ENCODE assay signal across 8 mouse cellular contexts in the genomic region with DNA sequence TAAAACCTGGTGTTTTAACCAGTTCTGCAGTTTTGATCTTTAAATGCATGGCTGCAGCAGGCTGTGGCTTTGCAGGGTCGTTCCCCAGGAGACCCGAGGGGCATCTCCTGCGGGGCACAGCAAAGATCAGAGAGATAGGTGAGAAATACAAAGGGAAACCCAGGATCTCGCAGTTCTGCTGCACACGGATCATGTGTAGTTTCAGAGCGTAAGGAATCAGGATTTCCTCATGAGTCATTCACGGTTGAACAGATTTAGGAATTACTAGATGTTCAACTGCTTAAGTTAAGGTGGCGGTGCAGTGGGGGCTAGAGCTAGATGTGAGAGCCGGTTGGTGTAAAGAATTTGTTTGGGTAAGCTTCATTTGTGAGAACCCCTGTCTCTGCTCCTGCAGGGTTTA. TPM values are rescaled to one million over a fixed set of nuclear protein-coding genes. Genes with fewer than 3 reads are reported as not detected.
A peak's percentile ranks its signal among the peaks of the same experiment; 100 is the strongest.
DNase-seq lines count a peak whose midpoint lies in the region; ATAC-seq and TF ChIP-seq lines count a peak whose summit lies in the region.

No protein-coding gene starts in this region.

- in situ Hi-C loops in ES-E14 (cut with MboI; ENCODE audit: low sequenced_read_pairs in 2 of 2, unreplicated experiment in 2 of 2) = loop anchor here in 1 of 2 experiments (25.0 kb wide), 1 partner anchor 192 kb away; no protein-coding TSS in a partner anchor

- no peaks in the 10 kb centered on the region for H3K4me1 ChIP-seq in ES-E14 (ENCODE audit: control insufficient read depth in 2 of 2, insufficient read depth in 2 of 2, low read length in 2 of 2, poor library complexity in 1 of 2)
- H3K4me1 ChIP-seq in embryonic facial prominence, embryonic 14.5 days (ENCODE audit: control insufficient read depth, insufficient read depth, low read length) = 0 out of 2 replicates have a peak, but pooled peaks cover 7% of the 10 kb centered on the region
- H3K4me1 ChIP-seq in hindbrain, embryonic 13.5 days (replicated peaks) = peaks cover 30% of the 10 kb centered on the region
- H3K4me1 ChIP-seq in liver, embryonic 15.5 days (replicated peaks) = peaks cover 13% of the 10 kb centered on the region
- no peaks in the 10 kb centered on the region for H3K4me1 ChIP-seq in stomach, embryonic 14.5 days (ENCODE audit: control insufficient read depth, insufficient read depth, low read length)

- WGBS in embryonic facial prominence, embryonic 14.5 days = 3% methylated on average over 9 of the region's 9 CpGs
- WGBS in hindbrain, embryonic 13.5 days = 4% methylated on average over 9 of the region's 9 CpGs
- 5% methylated on average over 9 of the region's 9 CpGs for WGBS in liver, embryonic 15.5 days (ENCODE audit: insufficient replicate concordance)
- 3% methylated on average over 9 of the region's 9 CpGs for WGBS in stomach, embryonic 14.5 days

- no peak overlapping the region for H3K9ac ChIP-seq in ES-E14 (ENCODE audit: insufficient read depth, low read depth, low read length, poor library complexity, severe bottlenecking)
- peak overlapping the region; percentile 59 for H3K9ac ChIP-seq in embryonic facial prominence, embryonic 14.5 days (ENCODE audit: low read depth, low read length)
- peak overlapping the region; percentile 78 for H3K9ac ChIP-seq in hindbrain, embryonic 13.5 days
- peak overlapping the region; percentile 6; the same call in 1 of the 2 replicates for H3K9ac ChIP-seq in liver, embryonic 15.5 days
- peak overlapping the region; percentile 11 for H3K9ac ChIP-seq in stomach, embryonic 14.5 days (replicated peaks; ENCODE audit: low read depth, low read length)

- no peaks in the 10 kb centered on the region for H3K9me3 ChIP-seq in ES-E14 (ENCODE audit: control insufficient read depth, insufficient read depth, low read depth, low read length)
- H3K9me3 ChIP-seq in embryonic facial prominence, embryonic 14.5 days (ENCODE audit: control insufficient read depth, low read length) = no peaks in the 10 kb centered on the region
- no peaks in the 10 kb centered on the region for H3K9me3 ChIP-seq in hindbrain, embryonic 13.5 days
- no peaks in the 10 kb centered on the region for H3K9me3 ChIP-seq in liver, embryonic 15.5 days (replicated peaks)
- H3K9me3 ChIP-seq in stomach, embryonic 14.5 days (ENCODE audit: control insufficient read depth, low read depth, low read length) = no peaks in the 10 kb centered on the region

- no peak overlapping the region for H3K27ac ChIP-seq in ES-E14 (ENCODE audit: insufficient read depth, low read depth, low read length, poor library complexity, severe bottlenecking)
- H3K27ac ChIP-seq in embryonic facial prominence, embryonic 14.5 days (replicated peaks; ENCODE audit: low read depth, low read length) = peak overlapping the region; percentile 81; the same call in 1 of the 2 replicates
- H3K27ac ChIP-seq in hindbrain, embryonic 13.5 days = peak overlapping the region; percentile 92
- H3K27ac ChIP-seq in liver, embryonic 15.5 days (replicated peaks) = no peak overlapping the region
- no peak overlapping the region for H3K27ac ChIP-seq in stomach, embryonic 14.5 days (ENCODE audit: low read length)

- ATAC-seq in embryonic facial prominence, embryonic 14.5 days (ENCODE audit: low read depth) = no peak
- peak; percentile 5 for ATAC-seq in hindbrain, embryonic 13.5 days (ENCODE audit: low FRiP score)
- no peak for ATAC-seq in liver, embryonic 15.5 days (ENCODE audit: insufficient read depth)
- no peak for ATAC-seq in stomach, embryonic 14.5 days (ENCODE audit: insufficient number of reproducible peaks, insufficient read depth, low FRiP score, low read depth)
- ATAC-seq in activated CD4-positive, CD25-positive, alpha-beta regulatory T cell, adult 4 months = no peak

- DNase-seq in layer of hippocampus, adult 11-12 months (ENCODE audit: low spot score) = peak; percentile 23
- DNase-seq in layer of hippocampus, postnatal 25 days (ENCODE audit: extremely low spot score in 1 of 2, low spot score in 1 of 2) = no peak
- peak; percentile 7 for DNase-seq in ES-E14 (ENCODE audit: low read depth, low spot score)
- peak; percentile 57 for DNase-seq in embryonic facial prominence, embryonic 14.5 days (ENCODE audit: low spot score)

- no peaks in the 10 kb centered on the region for H3K27me3 ChIP-seq in embryonic facial prominence, embryonic 14.5 days (replicated peaks; ENCODE audit: control insufficient read depth, insufficient read depth, low read length)
- no peaks in the 10 kb centered on the region for H3K27me3 ChIP-seq in hindbrain, embryonic 13.5 days
- peaks cover 18% of the 10 kb centered on the region for H3K27me3 ChIP-seq in liver, embryonic 15.5 days
- H3K27me3 ChIP-seq in stomach, embryonic 14.5 days (ENCODE audit: control insufficient read depth, insufficient read depth, low read length) = no peaks in the 10 kb centered on the region

- peak overlapping the region; percentile 72 for H3K4me2 ChIP-seq in embryonic facial prominence, embryonic 14.5 days (ENCODE audit: low read depth, low read length)
- H3K4me2 ChIP-seq in hindbrain, embryonic 13.5 days = peak overlapping the region; percentile 92
- peak overlapping the region; percentile 87 for H3K4me2 ChIP-seq in liver, embryonic 15.5 days
- H3K4me2 ChIP-seq in stomach, embryonic 14.5 days (replicated peaks; ENCODE audit: low read depth, low read length) = peak overlapping the region; percentile 73

- H3K4me3 ChIP-seq in ES-E14 (ENCODE audit: insufficient read depth in 1 of 2, low read depth in 1 of 2, low read length in 2 of 2, poor library complexity in 1 of 2, severe bottlenecking in 1 of 2) = peak overlapping the region; percentile 60 to 68
- H3K4me3 ChIP-seq in embryonic facial prominence, embryonic 14.5 days (ENCODE audit: low read depth, low read length) = peak overlapping the region; percentile 71
- peak overlapping the region; percentile 75 for H3K4me3 ChIP-seq in hindbrain, embryonic 13.5 days
- peak overlapping the region; percentile 58 for H3K4me3 ChIP-seq in liver, embryonic 15.5 days (replicated peaks)
- H3K4me3 ChIP-seq in stomach, embryonic 14.5 days (ENCODE audit: low read depth, low read length) = peak overlapping the region; percentile 63

- no peaks in the 10 kb centered on the region for H3K36me3 ChIP-seq in ES-E14 (ENCODE audit: control insufficient read depth, insufficient read depth, low read length, poor library complexity, severe bottlenecking)
- H3K36me3 ChIP-seq in embryonic facial prominence, embryonic 14.5 days (ENCODE audit: control insufficient read depth, insufficient read depth, low read length) = peaks cover 14% of the 10 kb centered on the region
- H3K36me3 ChIP-seq in hindbrain, embryonic 13.5 days = peaks cover 18% of the 10 kb centered on the region
- no peaks in the 10 kb centered on the region for H3K36me3 ChIP-seq in liver, embryonic 15.5 days (replicated peaks)
- H3K36me3 ChIP-seq in stomach, embryonic 14.5 days (ENCODE audit: control insufficient read depth, insufficient read depth, low read length) = peaks cover 3% of the 10 kb centered on the region; the same call in 1 of the 2 replicates

TF ChIP-seq in ES-E14, 5 proteins besides CTCF, POLR2A, EP300 and RAD21:
- no peak for TF ChIP-seq ZC3H11A (IDR thresholded peaks at IDR 0.05; ENCODE audit: borderline replicate concordance, low read depth, low read length)
- no peak for TF ChIP-seq MAFK (IDR thresholded peaks at IDR 0.05; ENCODE audit: insufficient read depth, low read depth, low read length)
- TF ChIP-seq ZNF384 (IDR thresholded peaks at IDR 0.05; ENCODE audit: low read depth, low read length) = no peak
- no peak for TF ChIP-seq HCFC1 (IDR thresholded peaks at IDR 0.05; ENCODE audit: borderline replicate concordance, insufficient read depth, low read length)
- no peak for TF ChIP-seq CHD2 (IDR thresholded peaks at IDR 0.05; ENCODE audit: low read depth, low read length)
TF ChIP-seq in ES-E14: peak in this region for 0.

RNA-seq across cellular contexts. Expression of gene Rgs2, which starts 0.8 kb away (rescaled TPM):
- 10 to 100 TPM; 39.6 to 39.8 TPM for total RNA-seq in layer of hippocampus, postnatal 25 days (2021)
- total RNA-seq in ES-E14 (2012; rRNA removed) = 0.49 and 0.79 TPM in 2 replicates
- 49.2 and 52.4 TPM in 2 replicates for polyA plus RNA-seq in embryonic facial prominence, embryonic 14.5 days (2014; fragmentation: Nextera tagmentation; extraction: Ambion mirVana)
- 132 and 135 TPM in 2 replicates for polyA plus RNA-seq in hindbrain, embryonic 13.5 days (2015; fragmentation: Nextera tagmentation; extraction: Ambion mirVana)
- 9.4 and 12.0 TPM in 2 replicates for polyA plus RNA-seq in liver, embryonic 15.5 days (2015; fragmentation: Nextera tagmentation; extraction: Ambion mirVana)
- 66.5 and 67.3 TPM in 2 replicates for polyA plus RNA-seq in stomach, embryonic 14.5 days (2014; fragmentation: Nextera tagmentation; extraction: Ambion mirVana)
- polyA plus RNA-seq in activated CD4-positive, CD25-positive, alpha-beta regulatory T cell, adult 4 months (2017; shearing (Covaris generic)) = 10 to 100 TPM; 22.0 to 23.6 TPM

Comparison
In these comparisons a context has a peak if more than half of its experiments do, and no peak if none do; other contexts are left out.
1. DNase-seq: peak in layer of hippocampus, adult 11-12 months (single experiment), ES-E14 (single experiment) and embryonic facial prominence, embryonic 14.5 days (single experiment); none in layer of hippocampus, postnatal 25 days (0 of 2).
2. H3K27ac ChIP-seq: peak in embryonic facial prominence, embryonic 14.5 days (single experiment) and hindbrain, embryonic 13.5 days (single experiment); none in ES-E14 (single experiment), liver, embryonic 15.5 days (single experiment) and stomach, embryonic 14.5 days (single experiment).
3. Peak in every context shown above with its lines, with median percentiles within 50 percentile points of each other: H3K4me3 ChIP-seq and H3K4me2 ChIP-seq.